Mouse (Mus musculus) forebrain, embryonic 10.5 days (tissue): Measurements from ENCODE around the gene Oprl1. TPM values are rescaled to one million over a fixed set of nuclear protein-coding genes. Genes with fewer than 3 reads are reported as not detected.

Experiments used
- DNase-seq: peaks from one replicate; pipeline ENCODE4 v3.0.0-alpha.2; 2017; ENCODE audit warnings: low spot score; ENCODE audit errors: extremely low spot score
- H3K27ac ChIP-seq: fragments of 300-500 bp; sonication (generic); 2 replicates; pipeline ENCODE4 v1.5.1; 2016; ENCODE audit warnings: mild to moderate bottlenecking
- H3K27me3 ChIP-seq: fragments of 300-500 bp; sonication (generic); 2 replicates; pipeline ENCODE4 v1.6.1; 2016; ENCODE audit warnings: mild to moderate bottlenecking; ENCODE audit not compliant: poor library complexity, severe bottlenecking
- H3K36me3 ChIP-seq: fragments of 300-500 bp; sonication (generic); replicated peaks from 2 replicates; pipeline ENCODE4 v1.6.1; 2016; ENCODE audit warnings: mild to moderate bottlenecking, moderate library complexity
- H3K4me1 ChIP-seq: fragments of 300-500 bp; sonication (generic); 2 replicates; pipeline ENCODE4 v1.6.1; 2016
- H3K4me3 ChIP-seq: fragments of 300-500 bp; sonication (generic); 2 replicates; pipeline ENCODE4 v1.5.1; 2016; ENCODE audit warnings: mild to moderate bottlenecking, moderate library complexity
- H3K9me3 ChIP-seq: fragments of 300-500 bp; sonication (generic); 2 replicates; pipeline ENCODE4 v1.6.1; 2016; ENCODE audit warnings: mild to moderate bottlenecking, moderate library complexity
- WGBS: fragments of 180-500 bp; shearing (Covaris S2); methylation state at CpG from one replicate; pipeline ENCODE4 v1.1.7; 2016; 5-methylcytosine and 5-hydroxymethylcytosine counted together
- polyA plus RNA-seq: library from polyadenylated mRNA; unstranded; fragments of >200 nt; fragmentation: Nextera tagmentation; extraction: Ambion mirVana; gene quantifications from 2 replicates; pipeline ENCODE4 v1.2.1, GENCODE M21; 2016

The Oprl1 gene
- polyA plus RNA-seq, 1 experiment from 2014 or later = 5.2 TPM

GRCm38 (mm10) chr2:181694581-181694980, 20.2 kb upstream of the Oprl1 start:
- H3K27me3 ChIP-seq = peaks cover 25% of the 10 kb centered on the region
- DNase-seq = no peak
- no peak overlapping the region for H3K27ac ChIP-seq
- 89% methylated on average over 3 of the region's 3 CpGs for WGBS
- H3K4me3 ChIP-seq = peak overlapping the region; percentile 80
- peaks cover 19% of the 10 kb centered on the region for H3K36me3 ChIP-seq
- peaks cover 42% of the 10 kb centered on the region for H3K4me1 ChIP-seq
- H3K9me3 ChIP-seq = no peaks in the 10 kb centered on the region

- 82% methylated on average over 1 of the region's 1 CpGs for whole genome bisulfite sequencing
- Histone ChIP-seq H3K4me3 (no peak overlapping the region), H3K4me1 (peaks cover 41% of the 10 kb centered on the region), H3K27ac (no peak overlapping the region), H3K9me3 (no peaks in the 10 kb centered on the region), H3K36me3 (peaks cover 11% of the 10 kb centered on the region; the same call in 1 of the 2 replicates), H3K27me3 (peaks cover 25% of the 10 kb centered on the region)
- DNase-seq = no peak
Observed at GRCm38 (mm10) chr2:181695776-181696175, 19.0 kb upstream of the Oprl1 start.

GRCm38 (mm10) chr2:181696801-181697420, 17.9 kb upstream of the Oprl1 start:
- Histone ChIP-seq H3K9me3 (no peaks in the 10 kb centered on the region), H3K36me3 (0 out of 2 replicates have a peak, but pooled peaks cover 1% of the 10 kb centered on the region), H3K4me3 (no peak overlapping the region), H3K27ac (no peak overlapping the region), H3K27me3 (peaks cover 25% of the 10 kb centered on the region), H3K4me1 (peaks cover 32% of the 10 kb centered on the region)
- 78% methylated on average over 33 of the region's 33 CpGs for WGBS
- peak; percentile 13 for DNase-seq

- 55% methylated on average over 5 of the region's 5 CpGs for WGBS
- H3K4me3 ChIP-seq = no peak within 1 kb of the TSS
- peak; percentile 15 for DNase-seq
Observed at GRCm38 (mm10) chr2:181698241-181698640, 16.6 kb upstream of the Oprl1 start, which contains the start of gene Lkaaear1. Gene Lkaaear1 (minus strand): TSS chr2:181698442.

DNA sequence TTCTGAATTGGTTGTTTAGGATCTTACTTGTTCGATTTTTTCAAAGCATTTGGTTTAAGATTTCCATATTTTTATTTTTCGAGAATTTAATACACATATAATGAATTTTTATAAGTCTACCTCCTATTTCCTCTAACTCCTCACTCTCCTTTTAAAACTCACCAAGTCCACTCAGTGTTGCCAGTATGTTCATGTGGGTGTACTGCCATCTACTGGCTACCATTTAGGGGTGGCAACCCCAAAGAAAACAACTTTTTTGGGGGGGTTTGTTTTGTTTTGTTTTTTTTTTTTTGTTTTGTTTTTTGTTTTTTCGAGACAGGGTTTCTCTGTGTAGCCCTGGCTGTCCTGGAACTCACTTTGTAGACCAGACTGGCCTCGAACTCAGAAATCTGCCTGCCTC, 8.1 kb upstream of the Oprl1 start:
- Histone ChIP-seq H3K9me3 (no peaks in the 10 kb centered on the region), H3K27ac (no peak overlapping the region), H3K36me3 (no peaks in the 10 kb centered on the region), H3K27me3 (no peaks in the 10 kb centered on the region; the same call in 1 of the 2 replicates), H3K4me3 (no peak overlapping the region), H3K4me1 (no peaks in the 10 kb centered on the region)
- no peak for DNase-seq
- 48% methylated on average over 4 of the region's 4 CpGs for WGBS

More at GRCm38 (mm10) chr2:181698241-181698640, 16.6 kb upstream of the Oprl1 start, which contains the start of gene Lkaaear1:
- H3K27ac ChIP-seq = no peak within 1 kb of the TSS
- H3K36me3 ChIP-seq = no peaks in the 10 kb centered on the region
- no peaks in the 10 kb centered on the region for H3K9me3 ChIP-seq
- H3K27me3 ChIP-seq = peaks cover 25% of the 10 kb centered on the region
- H3K4me1 ChIP-seq = peaks cover 18% of the 10 kb centered on the region

DNA sequence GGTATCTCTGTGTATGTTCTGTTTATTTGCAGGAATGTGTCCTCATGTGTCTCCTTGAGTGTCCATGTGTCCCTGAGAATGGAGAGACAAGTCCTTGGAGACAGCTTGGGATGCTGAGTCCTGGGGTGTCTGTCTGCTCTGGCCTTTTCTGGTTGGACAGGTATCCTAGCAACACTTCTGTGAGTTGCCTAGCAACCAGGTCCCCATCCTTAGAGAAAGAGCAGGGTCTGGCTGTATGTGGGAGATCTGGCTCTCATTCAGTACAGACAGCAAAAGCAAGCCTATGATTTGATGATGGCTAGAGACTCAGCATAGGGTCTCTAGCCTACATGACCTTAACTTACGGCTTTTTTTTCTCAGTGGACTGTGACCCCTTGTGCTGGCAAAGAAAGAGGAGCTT, 1.1 kb upstream of the Oprl1 start:
- no peak for DNase-seq
- H3K9me3 ChIP-seq = no peaks in the 10 kb centered on the region
- no peaks in the 10 kb centered on the region for H3K36me3 ChIP-seq
- H3K4me1 ChIP-seq = peaks cover 23% of the 10 kb centered on the region
- no peak overlapping the region for H3K27ac ChIP-seq
- no peaks in the 10 kb centered on the region for H3K27me3 ChIP-seq
- WGBS = 83% methylated on average over 1 of the region's 1 CpGs
- H3K4me3 ChIP-seq = no peak overlapping the region

DNA sequence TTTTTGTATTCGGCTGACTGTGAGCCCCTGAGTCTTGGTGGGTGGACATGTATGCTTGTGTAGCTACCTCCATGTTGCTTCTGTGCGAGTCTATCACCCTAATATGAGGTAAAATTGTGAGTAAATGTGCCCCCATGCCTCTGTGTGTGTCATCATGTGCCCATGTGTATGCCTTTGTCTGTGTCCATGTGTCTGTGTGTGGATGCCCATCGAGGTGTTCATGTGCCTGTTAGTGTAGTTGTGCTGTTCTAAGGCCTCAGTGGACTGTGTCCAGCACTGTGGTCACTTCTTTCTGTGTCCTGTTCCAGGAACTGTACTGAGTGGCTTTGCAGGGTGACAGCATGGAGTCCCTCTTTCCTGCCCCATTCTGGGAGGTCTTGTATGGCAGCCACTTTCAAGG, 566 bp downstream of the Oprl1 start:
- 61% methylated on average over 3 of the region's 3 CpGs for WGBS
- peaks cover 3% of the 10 kb centered on the region; the same call in 1 of the 2 replicates for H3K36me3 ChIP-seq
- peak overlapping the region; percentile 44 for H3K4me3 ChIP-seq
- no peaks in the 10 kb centered on the region for H3K9me3 ChIP-seq
- H3K4me1 ChIP-seq = peaks cover 23% of the 10 kb centered on the region
- no peak for DNase-seq
- H3K27me3 ChIP-seq = no peaks in the 10 kb centered on the region
- H3K27ac ChIP-seq = peak overlapping the region; percentile 82

DNA sequence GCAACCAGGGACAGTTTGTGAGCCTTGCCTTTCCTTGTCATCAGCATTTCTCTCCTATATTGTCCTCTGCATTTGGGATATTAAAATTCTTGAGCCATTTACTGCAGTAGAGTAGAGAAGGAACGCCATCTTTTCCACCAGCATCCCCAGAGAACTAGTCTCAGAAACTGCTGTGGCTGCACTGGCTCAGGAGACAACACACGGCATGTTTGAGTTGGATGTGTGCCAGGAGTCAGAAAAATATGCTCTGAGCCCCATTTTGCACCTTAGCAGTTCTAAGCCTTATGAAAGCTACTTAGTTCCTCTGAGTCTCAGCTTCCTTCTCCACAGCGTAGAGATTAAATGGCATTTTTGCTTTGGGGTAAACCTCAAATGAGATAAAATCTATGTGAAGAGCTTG, 2.2 kb downstream of the Oprl1 start:
- 87% methylated on average over 3 of the region's 3 CpGs for WGBS
- no peak for DNase-seq
- Histone ChIP-seq H3K27ac (no peak overlapping the region), H3K9me3 (no peaks in the 10 kb centered on the region), H3K4me3 (no peak overlapping the region), H3K4me1 (peaks cover 23% of the 10 kb centered on the region), H3K36me3 (peaks cover 3% of the 10 kb centered on the region; the same call in 1 of the 2 replicates), H3K27me3 (no peaks in the 10 kb centered on the region)

- Histone ChIP-seq H3K27ac (no peak overlapping the region), H3K9me3 (no peaks in the 10 kb centered on the region), H3K36me3 (peaks cover 3% of the 10 kb centered on the region; the same call in 1 of the 2 replicates), H3K4me3 (no peak overlapping the region), H3K4me1 (peaks cover 7% of the 10 kb centered on the region), H3K27me3 (no peaks in the 10 kb centered on the region)
- DNase-seq = no peak
- WGBS = 48% methylated on average over 3 of the region's 3 CpGs
Observed at GRCm38 (mm10) chr2:181720061-181720460, 5.2 kb downstream of the Oprl1 start.

DNA sequence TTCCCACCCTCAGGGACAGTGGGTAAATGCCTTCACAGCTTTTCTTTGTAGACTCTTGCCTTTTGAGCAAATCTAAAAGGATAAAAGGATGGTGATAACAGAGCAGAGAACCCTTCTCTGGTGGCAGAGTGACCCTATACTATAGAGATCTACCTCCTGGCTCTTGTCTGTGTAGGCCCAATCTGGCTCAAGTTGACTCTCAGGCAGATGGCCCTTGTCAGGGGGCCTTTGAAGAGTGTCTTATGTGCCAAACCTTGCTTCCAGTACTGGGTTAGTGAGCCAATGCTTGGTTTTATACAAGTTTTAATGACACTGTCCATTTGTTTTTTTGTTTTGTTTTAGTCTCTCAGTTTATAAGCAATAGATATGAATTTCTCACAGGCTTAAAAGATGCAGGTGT, 6.4 kb downstream of the Oprl1 start:
- Histone ChIP-seq H3K4me1 (no peaks in the 10 kb centered on the region), H3K36me3 (peaks cover 3% of the 10 kb centered on the region; the same call in 1 of the 2 replicates), H3K4me3 (no peak overlapping the region), H3K9me3 (no peaks in the 10 kb centered on the region), H3K27ac (no peak overlapping the region), H3K27me3 (no peaks in the 10 kb centered on the region)
- no peak for DNase-seq

- no peaks in the 10 kb centered on the region for H3K9me3 ChIP-seq
- peak; percentile 56 for DNase-seq
- 12% methylated on average over 3 of the region's 3 CpGs for WGBS
- no peak overlapping the region for H3K4me3 ChIP-seq
- H3K27ac ChIP-seq = no peak overlapping the region
- no peaks in the 10 kb centered on the region for H3K27me3 ChIP-seq
- peaks cover 3% of the 10 kb centered on the region; the same call in 1 of the 2 replicates for H3K36me3 ChIP-seq
- H3K4me1 ChIP-seq = no peaks in the 10 kb centered on the region
Observed at GRCm38 (mm10) chr2:181722213-181722612, 7.4 kb downstream of the Oprl1 start.

DNA sequence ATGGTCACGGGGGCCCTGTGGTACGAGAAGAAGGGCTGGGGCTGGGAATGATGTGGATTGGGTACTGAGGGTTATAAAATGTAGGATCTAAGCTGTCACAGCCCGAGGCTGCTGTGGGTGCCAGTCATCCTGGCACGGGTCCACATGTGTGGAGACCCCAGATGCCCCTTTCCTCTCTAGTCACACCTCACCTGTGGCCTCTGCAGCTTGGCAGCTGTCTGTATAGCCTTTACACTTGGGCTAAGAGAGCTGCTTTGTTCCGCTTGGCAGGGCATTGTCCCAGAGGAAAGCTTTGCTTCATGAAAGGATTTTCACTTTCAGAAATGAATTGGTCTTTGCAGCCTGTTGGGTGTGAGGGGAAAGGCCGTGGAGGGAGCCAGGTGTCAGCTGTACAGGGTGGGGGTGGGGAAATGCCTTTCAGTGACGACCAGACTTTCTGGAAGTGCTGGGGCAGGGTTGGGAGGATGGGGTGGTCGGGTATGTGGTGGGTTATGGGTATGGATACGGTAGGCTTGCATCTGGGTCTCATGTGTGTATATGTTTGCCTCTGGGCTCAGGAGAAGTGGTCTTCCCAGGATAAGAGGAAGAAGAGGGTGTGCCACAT, 12.9 kb downstream of the Oprl1 start:
- peak overlapping the region; percentile 32 for H3K27ac ChIP-seq
- 63% methylated on average over 9 of the region's 9 CpGs for WGBS

GRCm38 (mm10) chr2:181730051-181730450, 15.2 kb downstream of the Oprl1 start:
- no peaks in the 10 kb centered on the region for H3K36me3 ChIP-seq
- no peak overlapping the region for H3K4me3 ChIP-seq
- DNase-seq = no peak
- no peaks in the 10 kb centered on the region for H3K27me3 ChIP-seq
- H3K9me3 ChIP-seq = no peaks in the 10 kb centered on the region
- peaks cover 10% of the 10 kb centered on the region for H3K4me1 ChIP-seq
- H3K27ac ChIP-seq = no peak overlapping the region
- WGBS = 79% methylated on average over 3 of the region's 3 CpGs

More for the DNA sequence above, 12.9 kb downstream of the Oprl1 start:
- H3K4me1 ChIP-seq = peaks cover 10% of the 10 kb centered on the region
- DNase-seq = no peak
- H3K4me3 ChIP-seq = no peak overlapping the region
- H3K36me3 ChIP-seq = no peaks in the 10 kb centered on the region
- H3K9me3 ChIP-seq = no peaks in the 10 kb centered on the region
- H3K27me3 ChIP-seq = no peaks in the 10 kb centered on the region
